Mouse (Mus musculus) spleen, embryonic (tissue): ENCODE measurements around the gene Creb3.

Source experiments
- CTCF ChIA-PET: fragments of 350-600 bp; sonication (Branson Sonifier 250); formaldehyde crosslinking; loops from one replicate; lab custom pipeline; 2022; lab: Charles Lee

Gene Creb3

DNA sequence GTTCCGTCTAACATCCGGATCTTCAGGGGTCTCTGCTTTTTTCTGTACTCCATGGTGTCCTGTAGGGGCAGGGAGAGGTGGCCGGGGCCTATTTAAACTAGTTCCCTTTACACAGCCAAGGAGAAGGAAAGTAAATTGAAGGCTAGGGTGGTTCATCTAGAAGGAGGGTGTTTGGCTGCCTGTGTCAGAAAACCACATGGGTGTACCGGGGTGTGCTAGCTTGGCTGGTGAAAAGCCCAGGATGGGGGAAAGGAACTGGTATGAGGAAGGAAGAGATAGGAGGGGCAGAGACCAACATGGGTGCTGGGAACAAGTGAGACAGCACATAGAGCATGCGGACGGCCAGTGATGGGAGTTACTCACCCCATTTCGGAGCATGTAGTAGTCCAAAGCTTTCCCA, 6.2 kb upstream of the Creb3 start:
- CTCF ChIA-PET, result no interaction called here

GRCm38 (mm10) chr4:43558028-43558630, 4.0 kb upstream of the Creb3 start:
- CTCF ChIA-PET, result interaction anchor here (0.5 to 0.6 kb wide), 2 partner anchors 76 to 393 kb away, joined by 3 to 10 read pairs; no protein-coding TSS in a partner anchor

GRCm38 (mm10) chr4:43558631-43559356, 3.3 kb upstream of the Creb3 start:
- CTCF ChIA-PET, result interaction anchor here (0.6 kb wide), 2 partner anchors 80 to 394 kb away, joined by 10 read pairs; no protein-coding TSS in a partner anchor

- CTCF ChIA-PET, result no interaction called here
Measured at GRCm38 (mm10) chr4:43559519-43560242, 2.5 kb upstream of the Creb3 start.

GRCm38 (mm10) chr4:43560243-43560611, 1.9 kb upstream of the Creb3 start:
- CTCF ChIA-PET, result interaction anchor here (0.7 kb wide), 2 partner anchors 9 to 129 kb away, joined by 3 to 5 read pairs; no protein-coding TSS in a partner anchor

GRCm38 (mm10) chr4:43560976-43561375, 1.2 kb upstream of the Creb3 start:
- CTCF ChIA-PET, result interaction anchor here (0.7 kb wide), 2 partner anchors 14 to 129 kb away, joined by 3 to 4 read pairs; no protein-coding TSS in a partner anchor

DNA sequence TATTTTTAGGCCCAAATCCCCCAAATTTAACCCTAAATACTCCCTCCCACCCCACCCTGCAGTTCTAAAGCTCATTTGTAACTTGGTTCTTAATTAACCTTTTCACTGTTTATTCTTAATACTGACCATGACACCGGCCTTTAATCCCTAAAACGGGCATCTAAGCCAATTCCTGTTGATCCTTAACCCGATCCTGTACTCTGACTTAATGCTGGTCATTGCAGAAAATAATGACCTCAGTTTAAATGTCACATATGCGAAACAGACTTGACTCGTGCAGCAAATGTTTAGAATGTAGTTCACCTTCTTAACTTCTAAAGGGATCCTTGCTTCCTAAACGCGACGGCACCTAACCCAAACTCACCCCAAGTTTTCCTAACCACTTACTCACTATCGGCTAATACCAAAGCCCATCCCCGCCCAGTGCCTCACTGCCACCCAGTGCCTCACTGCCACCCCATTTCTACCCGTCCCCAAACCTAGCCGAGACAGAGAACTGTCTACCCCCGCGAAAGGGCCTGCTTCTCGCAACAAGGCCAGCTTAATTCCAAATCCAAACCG, 616 bp upstream of the Creb3 start:
- CTCF ChIA-PET, result interaction anchor here (0.7 kb wide), 1 partner anchor 14 kb away, joined by 4 read pairs; no protein-coding TSS in a partner anchor

- CTCF ChIA-PET, result interaction anchor here (1.5 kb wide), 1 partner anchor 11 kb away, joined by 5 read pairs; no protein-coding TSS in a partner anchor
Measured at GRCm38 (mm10) chr4:43562769-43563600, 853 bp downstream of the Creb3 start.

GRCm38 (mm10) chr4:43563601-43563875, 1.4 kb downstream of the Creb3 start:
- CTCF ChIA-PET, result no interaction called here

GRCm38 (mm10) chr4:43564231-43564630, 2.1 kb downstream of the Creb3 start:
- CTCF ChIA-PET, result no interaction called here

DNA sequence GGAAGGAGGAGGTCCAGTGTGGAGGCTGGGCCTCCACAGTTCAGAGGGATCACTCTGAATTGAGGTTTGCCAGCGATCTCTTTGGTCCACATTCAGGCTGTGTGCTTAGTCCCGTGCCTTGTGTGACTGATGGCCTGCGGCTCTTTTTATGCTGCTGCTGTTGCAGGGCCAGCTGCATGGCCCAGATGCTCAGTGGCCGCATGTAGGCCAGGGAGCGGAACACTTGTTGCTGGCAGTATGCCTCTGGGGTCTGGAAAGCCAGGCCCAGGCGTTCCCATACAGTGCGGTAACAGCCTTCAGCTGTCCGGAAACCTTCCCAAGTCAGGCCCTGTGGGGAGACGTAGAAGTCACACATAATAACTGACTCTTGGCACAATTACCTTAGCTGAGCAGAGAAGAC, 5.0 kb downstream of the Creb3 start:
- CTCF ChIA-PET, result no interaction called here

- CTCF ChIA-PET, result no interaction called here
Measured at GRCm38 (mm10) chr4:43571395-43572045, 9.4 kb downstream of the Creb3 start.

DNA sequence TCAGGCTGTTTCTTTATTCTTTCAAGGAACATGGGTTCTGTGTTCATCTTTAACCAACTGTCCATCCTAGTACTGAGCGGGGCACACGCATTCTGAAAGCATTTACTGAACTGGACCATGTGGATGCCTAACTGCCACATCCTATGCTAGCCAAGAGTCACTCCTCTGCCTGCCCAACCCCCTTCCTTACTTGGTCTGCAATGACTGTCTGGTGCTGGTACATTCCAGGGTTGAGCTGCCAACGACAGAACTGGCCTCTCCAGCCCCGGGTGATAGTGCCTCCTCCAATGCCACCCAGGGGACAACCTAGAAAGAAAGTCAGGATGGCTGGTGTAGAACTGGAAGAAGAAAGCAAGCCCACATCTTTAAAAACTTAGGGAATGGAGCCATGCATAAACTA, 11.4 kb downstream of the Creb3 start:
- CTCF ChIA-PET, result no interaction called here

DNA sequence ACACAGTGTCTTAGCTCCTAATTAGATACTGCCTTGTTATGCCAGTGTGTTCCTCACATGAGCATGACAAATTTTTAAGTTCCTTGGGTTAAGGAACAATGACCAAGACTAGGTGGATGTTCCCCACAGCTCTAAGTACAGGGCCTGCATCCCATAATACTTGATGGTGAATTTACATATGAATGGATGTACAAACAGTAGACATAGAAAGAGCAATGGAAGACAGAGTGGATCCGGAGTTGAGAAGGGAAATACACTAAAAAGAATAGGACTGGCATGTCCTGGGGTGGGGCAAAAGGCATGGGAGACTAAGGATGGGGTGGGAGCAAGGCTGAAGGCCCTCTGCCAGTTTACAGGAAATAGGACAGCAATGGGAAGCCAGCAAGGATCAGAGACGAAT, 13.2 kb downstream of the Creb3 start:
- CTCF ChIA-PET, result no interaction called here

GRCm38 (mm10) chr4:43577237-43577881, 15.2 kb downstream of the Creb3 start:
- CTCF ChIA-PET, result no interaction called here

DNA sequence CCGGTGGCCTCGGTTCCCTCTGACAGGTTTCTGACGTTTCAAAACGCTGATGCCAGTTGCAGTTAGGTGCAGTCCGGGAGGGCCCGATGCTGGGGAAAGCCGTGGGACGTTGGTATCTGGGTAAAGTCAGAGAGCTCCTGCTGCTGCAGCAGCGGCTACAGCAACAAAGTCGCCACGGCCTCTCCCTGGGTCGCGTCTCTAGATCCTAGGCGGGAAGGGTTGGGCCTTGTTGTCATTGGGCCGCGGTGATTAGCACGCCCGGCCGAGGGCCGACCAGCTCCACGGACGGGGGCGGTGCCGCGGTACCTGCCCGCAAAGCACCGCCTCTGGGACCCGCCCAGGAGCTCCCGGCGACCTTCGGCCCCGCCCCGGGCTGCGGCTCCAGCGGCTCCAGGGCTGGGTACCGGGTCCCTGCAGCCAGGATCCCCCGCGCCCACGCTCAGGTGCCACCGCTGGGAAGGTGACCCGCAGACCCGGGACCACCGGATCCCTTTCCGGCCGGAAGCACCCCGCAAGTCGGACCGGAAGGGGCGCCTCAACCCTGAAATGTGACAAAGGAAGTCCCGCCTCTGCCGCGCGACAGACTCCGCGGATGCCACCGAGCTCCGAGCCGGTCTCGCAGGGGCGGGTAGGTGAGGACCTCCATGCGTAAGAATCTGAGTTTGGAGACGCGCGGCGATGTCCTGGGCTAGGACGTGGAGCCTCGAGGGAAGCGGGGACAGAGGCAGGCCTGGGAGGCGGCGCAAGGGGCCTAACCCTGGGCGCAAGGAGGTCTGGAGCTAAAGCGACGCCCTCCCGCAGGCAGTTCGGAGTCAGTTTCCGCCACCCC, 16.5 kb downstream of the Creb3 start, which contains the start of the genes Rgp1 and Gba2:
Rgp1 (plus strand) TSS at position 340 of the 829 bp plus-strand sequence.
Gba2 (minus strand) TSS at position 498 of the 829 bp plus-strand sequence.
- CTCF ChIA-PET, result interaction anchor here (0.5 to 1.2 kb wide), 4 partner anchors 14 to 589 kb away, joined by 3 to 10 read pairs (median 6); no protein-coding TSS in a partner anchor

GRCm38 (mm10) chr4:43579256-43579655, 17.1 kb downstream of the Creb3 start:
- CTCF ChIA-PET, result interaction anchor here (0.5 to 1.2 kb wide), 4 partner anchors 14 to 588 kb away, joined by 3 to 10 read pairs (median 6); no protein-coding TSS in a partner anchor

- CTCF ChIA-PET, result interaction anchor here (0.6 kb wide), 1 partner anchor 647 kb away, joined by 6 read pairs; no protein-coding TSS in a partner anchor
Measured at GRCm38 (mm10) chr4:43579731-43580130, 17.6 kb downstream of the Creb3 start.

- CTCF ChIA-PET, result no interaction called here
Measured at GRCm38 (mm10) chr4:43580721-43581120, 18.6 kb downstream of the Creb3 start.
